Mouse (Mus musculus) cerebellum, adult 11-12 months (tissue): ENCODE data around the gene B3gnt2.
"Not testable (repeated sequence)": the region's sequence is repeated elsewhere in the genome, so short reads cannot be mapped to it uniquely, and the experiment has no call there.

Source experiments
- DNase-seq: peaks from one replicate; pipeline ENCODE4 v3.0.0; 2022

B3gnt2 gene

GRCm38 (mm10) chr11:22763556-22764295 is 97.0 kb downstream of the B3gnt2 start:
- DNase-seq: no peak

- DNase-seq: no peak
These were observed 97.7 kb downstream of the B3gnt2 start for GRCm38 (mm10) chr11:22763055-22763454.

- DNase-seq: no peak
These were observed 98.4 kb downstream of the B3gnt2 start for GRCm38 (mm10) chr11:22762236-22762927.

GRCm38 (mm10) chr11:22759783-22760182 is 101.0 kb downstream of the B3gnt2 start:
- no peak for DNase-seq

GRCm38 (mm10) chr11:22756168-22756980 is 104.4 kb downstream of the B3gnt2 start:
- no peak for DNase-seq

- no peak for DNase-seq
These were observed 105.6 kb downstream of the B3gnt2 start for GRCm38 (mm10) chr11:22755180-22755579.

- no peak for DNase-seq
These were observed 108.2 kb downstream of the B3gnt2 start for GRCm38 (mm10) chr11:22752596-22752995.

GRCm38 (mm10) chr11:22751592-22751991 is 109.2 kb downstream of the B3gnt2 start:
- DNase-seq: no peak

GRCm38 (mm10) chr11:22747406-22747805 is 113.4 kb downstream of the B3gnt2 start:
- DNase-seq: no peak

- DNase-seq: no peak
These were observed 115.4 kb downstream of the B3gnt2 start for GRCm38 (mm10) chr11:22745356-22745755.

- DNase-seq: no peak
These were observed 117.0 kb downstream of the B3gnt2 start for GRCm38 (mm10) chr11:22743561-22744269.

GRCm38 (mm10) chr11:22741998-22742626 is 118.6 kb downstream of the B3gnt2 start:
- DNase-seq: no peak

- no peak for DNase-seq
These were observed 119.3 kb downstream of the B3gnt2 start for GRCm38 (mm10) chr11:22741436-22741835.

- DNase-seq: no peak
These were observed 121.1 kb downstream of the B3gnt2 start for GRCm38 (mm10) chr11:22739497-22740288.

GRCm38 (mm10) chr11:22736521-22737225 is 124.1 kb downstream of the B3gnt2 start:
- no peak for DNase-seq

GRCm38 (mm10) chr11:22735128-22735527 is 125.6 kb downstream of the B3gnt2 start:
- DNase-seq: not testable (repeated sequence)

- no peak for DNase-seq
These were observed 126.8 kb downstream of the B3gnt2 start for GRCm38 (mm10) chr11:22733936-22734335.

GRCm38 (mm10) chr11:22732907-22733306 is 127.9 kb downstream of the B3gnt2 start:
- no peak for DNase-seq

GRCm38 (mm10) chr11:22723096-22723495 is 137.7 kb downstream of the B3gnt2 start:
- no peak for DNase-seq

- no peak for DNase-seq
These were observed 140.7 kb downstream of the B3gnt2 start for GRCm38 (mm10) chr11:22720096-22720495.

GRCm38 (mm10) chr11:22719570-22719969 is 141.2 kb downstream of the B3gnt2 start:
- DNase-seq: no peak
